Mouse (Mus musculus) liver, embryonic 16.5 days (tissue): ENCODE measurements around the gene Rab43. TPM values are rescaled to one million over a fixed set of nuclear protein-coding genes. Genes with fewer than 3 reads are reported as not detected.

Experiments
- ATAC-seq: fragments of 200-750 bp; cut with Nextera tagmentation; 2 replicates; pipeline ENCODE4 v1.8.0; 2017; ENCODE audit warnings: low read depth, mild to moderate bottlenecking, moderate number of reproducible peaks, moderate library complexity
- H3K27ac ChIP-seq: fragments of 300-500 bp; sonication (generic); 2 replicates; pipeline ENCODE4 v1.5.1; 2014; ENCODE audit warnings: mild to moderate bottlenecking, low read length
- H3K27me3 ChIP-seq: fragments of 300-500 bp; sonication (generic); 2 replicates; pipeline ENCODE4 v1.6.1; 2014; ENCODE audit warnings: low read depth, low read length, mixed read lengths; ENCODE audit not compliant: control insufficient read depth, insufficient read depth
- H3K36me3 ChIP-seq: fragments of 300-500 bp; sonication (generic); 2 replicates; pipeline ENCODE4 v1.6.1; 2014; ENCODE audit warnings: mild to moderate bottlenecking; ENCODE audit not compliant: control insufficient read depth, insufficient read depth
- H3K4me1 ChIP-seq: fragments of 300-500 bp; sonication (generic); 2 replicates; pipeline ENCODE4 v1.6.1; 2014; ENCODE audit warnings: low read depth, low read length, mixed read lengths; ENCODE audit not compliant: control insufficient read depth
- H3K4me2 ChIP-seq: fragments of 300-500 bp; sonication (generic); 2 replicates; pipeline ENCODE4 v1.6.1; 2014; ENCODE audit warnings: low read depth, low read length, mixed read lengths
- H3K4me3 ChIP-seq: fragments of 300-500 bp; sonication (generic); 2 replicates; pipeline ENCODE4 v1.5.1; 2014; ENCODE audit warnings: low read depth, mild to moderate bottlenecking, low read length
- H3K9ac ChIP-seq: fragments of 300-500 bp; sonication (generic); 2 replicates; pipeline ENCODE4 v1.6.1; 2014; ENCODE audit warnings: low read depth, low read length
- H3K9me3 ChIP-seq: fragments of 300-500 bp; sonication (generic); replicated peaks from 2 replicates; pipeline ENCODE4 v1.6.1; 2016; ENCODE audit warnings: low read length; ENCODE audit not compliant: control insufficient read depth
- WGBS: fragments of 180-500 bp; shearing (Covaris S2); extraction: QIAGEN DNeasy Blood & Tissue Kit; methylation state at CpG from one replicate; pipeline ENCODE4 v1.1.7; 2014; ENCODE audit not compliant: insufficient replicate concordance; 5-methylcytosine and 5-hydroxymethylcytosine counted together
- polyA plus RNA-seq: library from polyadenylated mRNA; unstranded; fragments of >200 nt; fragmentation: Nextera tagmentation; extraction: Ambion mirVana; gene quantifications from 2 replicates; pipeline ENCODE4 v1.2.1, GENCODE M21; 2015

Gene Rab43
- polyA plus RNA-seq, 1 experiment from 2014 or later, result 34.8 TPM

DNA sequence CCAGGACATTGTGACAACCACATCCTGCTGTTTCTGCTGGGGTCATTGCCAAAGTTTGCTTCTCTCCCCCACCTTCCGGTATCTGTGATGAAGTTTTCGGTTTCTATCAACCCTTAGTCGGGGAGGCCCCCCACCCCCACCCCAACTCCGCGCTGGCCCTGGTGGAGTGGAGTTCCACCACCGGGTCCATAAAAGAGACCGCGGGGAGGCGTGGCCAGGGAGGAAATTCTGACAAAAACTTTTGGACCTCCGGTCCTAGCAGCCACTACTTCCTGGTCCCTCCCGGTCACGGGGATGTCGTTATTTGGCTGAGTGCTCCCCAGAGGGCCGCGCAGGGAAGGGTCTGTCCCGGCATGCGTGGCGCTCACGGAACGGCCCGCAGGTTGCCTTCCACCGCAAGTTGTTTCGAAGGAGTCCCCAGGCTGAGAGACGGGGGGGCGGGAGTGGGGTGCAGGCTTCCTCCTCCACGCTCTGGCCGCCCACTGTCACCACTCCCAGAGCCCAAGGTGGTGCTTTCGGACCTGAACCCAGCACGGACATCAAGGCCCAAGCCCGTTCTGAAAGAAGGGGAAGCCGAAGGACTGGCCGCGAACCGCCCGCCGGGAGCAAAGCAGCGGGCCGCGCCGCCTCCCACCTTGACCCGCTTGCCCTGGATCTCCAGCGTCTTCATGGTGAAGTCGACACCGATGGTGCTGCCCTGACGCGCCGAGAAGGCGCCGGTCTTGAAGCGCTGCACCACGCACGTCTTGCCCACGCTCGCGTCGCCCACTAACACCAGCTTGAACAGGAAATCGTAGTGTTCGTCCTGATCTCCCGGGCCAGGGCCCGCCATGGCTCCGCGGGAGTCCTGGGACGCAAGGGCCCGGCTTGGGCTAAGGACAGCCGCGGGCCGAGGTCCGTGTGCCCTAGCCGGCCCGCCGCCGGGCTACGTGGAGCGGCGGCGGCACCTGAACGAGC lies 973 bp downstream of the Rab43 start:
- peak; percentile 1; the same call in 1 of the 2 replicates for ATAC-seq
- Histone ChIP-seq H3K9me3 (no peaks in the 10 kb centered on the region), H3K4me3 (peak overlapping the region; percentile 85), H3K9ac (peak overlapping the region; percentile 98), H3K36me3 (no peaks in the 10 kb centered on the region), H3K4me1 (peaks cover 47% of the 10 kb centered on the region), H3K4me2 (peak overlapping the region; percentile 79), H3K27me3 (no peaks in the 10 kb centered on the region), H3K27ac (peak overlapping the region; percentile 99)
- WGBS, result under 1% methylated on average over 77 of the region's 77 CpGs

DNA sequence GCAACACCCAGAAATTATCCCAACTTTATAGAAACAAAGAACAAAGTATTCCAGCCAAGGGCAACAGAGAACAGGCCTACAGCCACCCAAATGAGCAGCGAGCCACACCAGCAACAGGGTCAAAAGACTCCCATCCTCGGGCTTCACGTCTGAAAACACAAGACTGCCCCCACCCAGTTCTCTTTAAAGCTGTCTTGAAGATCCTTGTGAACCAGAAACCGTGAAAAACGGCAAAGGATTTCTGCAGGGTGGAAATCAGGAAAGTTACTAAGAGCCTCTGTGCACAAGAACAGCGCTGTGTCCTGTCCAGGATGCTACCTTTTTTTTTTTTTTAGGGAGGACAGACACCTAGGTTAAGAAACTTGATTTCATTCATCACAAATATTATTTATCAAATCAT lies 1.7 kb downstream of the Rab43 start:
- Histone ChIP-seq H3K4me3 (peak overlapping the region; percentile 85), H3K9me3 (no peaks in the 10 kb centered on the region), H3K9ac (peak overlapping the region; percentile 98), H3K36me3 (no peaks in the 10 kb centered on the region), H3K27me3 (no peaks in the 10 kb centered on the region), H3K27ac (peak overlapping the region; percentile 99), H3K4me1 (peaks cover 54% of the 10 kb centered on the region), H3K4me2 (peak overlapping the region; percentile 79)
- no peak for ATAC-seq
- 17% methylated on average over 6 of the region's 6 CpGs for WGBS

DNA sequence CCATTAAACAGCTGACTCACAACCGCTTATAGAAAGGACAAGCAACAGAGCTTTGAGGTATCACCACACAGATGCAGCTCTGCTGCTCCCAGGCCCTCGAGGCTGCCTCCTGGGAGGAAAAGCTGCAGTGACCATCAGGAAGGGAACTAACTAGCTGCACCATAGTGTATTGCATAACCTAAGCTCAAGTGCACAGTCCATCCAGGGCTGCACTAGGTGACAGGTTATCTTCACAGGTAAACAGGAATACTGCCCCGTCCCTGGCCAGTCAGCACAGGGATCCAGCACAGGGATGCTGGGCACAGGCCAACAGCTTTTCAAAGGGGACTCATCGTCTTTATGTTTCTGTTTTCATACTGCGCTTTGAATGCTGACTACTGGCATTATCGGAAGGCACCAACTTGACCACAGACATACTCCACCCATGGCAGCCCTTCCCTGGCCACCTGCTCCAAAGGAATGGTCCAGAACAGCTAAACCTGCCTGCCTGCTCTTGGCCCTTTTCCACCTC lies 2.3 kb downstream of the Rab43 start:
- WGBS, result 22% methylated on average over 6 of the region's 6 CpGs
- peaks cover under 1% of the 10 kb centered on the region; the same call in 1 of the 2 replicates for H3K36me3 ChIP-seq
- peak overlapping the region; percentile 98 for H3K9ac ChIP-seq
- ATAC-seq, result peak; percentile 24
- H3K27me3 ChIP-seq, result no peaks in the 10 kb centered on the region
- H3K4me2 ChIP-seq, result peak overlapping the region; percentile 79
- H3K27ac ChIP-seq, result peak overlapping the region; percentile 99
- peak overlapping the region; percentile 85 for H3K4me3 ChIP-seq
- H3K4me1 ChIP-seq, result peaks cover 54% of the 10 kb centered on the region
- no peaks in the 10 kb centered on the region for H3K9me3 ChIP-seq

DNA sequence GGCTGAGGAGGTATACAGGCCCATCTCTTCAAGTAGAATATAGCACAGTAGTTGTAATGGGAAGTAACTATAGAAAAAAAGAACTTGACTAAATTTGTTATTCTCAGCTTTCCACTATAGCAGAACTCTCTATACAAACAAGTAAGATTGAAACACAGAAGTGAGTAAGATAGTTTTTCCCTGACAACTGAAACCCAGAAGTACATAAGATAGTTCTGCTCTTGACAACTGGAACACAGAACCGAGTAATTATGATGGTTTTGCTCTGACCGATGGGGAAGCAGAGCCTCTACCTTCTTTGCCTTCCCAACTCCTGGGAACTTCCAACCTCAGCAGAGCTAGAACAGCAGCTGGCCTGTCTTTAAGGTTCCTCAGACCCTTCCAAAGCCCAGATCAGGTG lies 2.8 kb downstream of the Rab43 start:
- WGBS, result 40% methylated on average over 2 of the region's 2 CpGs
- Histone ChIP-seq H3K9me3 (no peaks in the 10 kb centered on the region), H3K27me3 (no peaks in the 10 kb centered on the region), H3K9ac (peak overlapping the region; percentile 98), H3K4me3 (peak overlapping the region; percentile 85), H3K27ac (peak overlapping the region; percentile 99), H3K4me2 (peak overlapping the region; percentile 79), H3K4me1 (peaks cover 54% of the 10 kb centered on the region), H3K36me3 (peaks cover 6% of the 10 kb centered on the region; the same call in 1 of the 2 replicates)
- ATAC-seq, result no peak

DNA sequence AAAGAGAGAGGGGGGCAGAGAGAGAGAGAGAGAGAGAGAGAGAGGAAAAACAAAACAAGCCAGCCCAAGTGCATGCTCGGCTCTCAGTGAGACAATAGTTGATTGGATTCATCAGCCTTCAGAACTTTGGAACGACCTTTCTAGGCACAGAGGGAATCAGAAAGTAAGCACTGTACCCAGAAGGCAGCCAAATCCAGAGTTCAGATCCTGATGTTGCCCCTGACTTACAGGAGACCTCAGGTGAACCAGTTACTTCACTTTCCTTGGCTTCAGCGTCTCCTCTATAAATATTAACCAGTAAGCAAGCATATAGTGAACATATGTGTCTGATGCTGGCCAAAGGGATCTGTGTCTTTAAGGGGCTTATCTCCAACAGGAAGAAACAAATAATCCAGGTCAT lies 3.4 kb downstream of the Rab43 start:
- Histone ChIP-seq H3K9me3 (no peaks in the 10 kb centered on the region), H3K9ac (peak overlapping the region; percentile 98), H3K27ac (peak overlapping the region; percentile 99), H3K36me3 (peaks cover 8% of the 10 kb centered on the region; the same call in 1 of the 2 replicates), H3K4me1 (peaks cover 54% of the 10 kb centered on the region), H3K4me2 (peak overlapping the region; percentile 79), H3K4me3 (peak overlapping the region; percentile 85), H3K27me3 (no peaks in the 10 kb centered on the region)
- 52% methylated on average over 3 of the region's 3 CpGs for WGBS
- ATAC-seq, result no peak

DNA sequence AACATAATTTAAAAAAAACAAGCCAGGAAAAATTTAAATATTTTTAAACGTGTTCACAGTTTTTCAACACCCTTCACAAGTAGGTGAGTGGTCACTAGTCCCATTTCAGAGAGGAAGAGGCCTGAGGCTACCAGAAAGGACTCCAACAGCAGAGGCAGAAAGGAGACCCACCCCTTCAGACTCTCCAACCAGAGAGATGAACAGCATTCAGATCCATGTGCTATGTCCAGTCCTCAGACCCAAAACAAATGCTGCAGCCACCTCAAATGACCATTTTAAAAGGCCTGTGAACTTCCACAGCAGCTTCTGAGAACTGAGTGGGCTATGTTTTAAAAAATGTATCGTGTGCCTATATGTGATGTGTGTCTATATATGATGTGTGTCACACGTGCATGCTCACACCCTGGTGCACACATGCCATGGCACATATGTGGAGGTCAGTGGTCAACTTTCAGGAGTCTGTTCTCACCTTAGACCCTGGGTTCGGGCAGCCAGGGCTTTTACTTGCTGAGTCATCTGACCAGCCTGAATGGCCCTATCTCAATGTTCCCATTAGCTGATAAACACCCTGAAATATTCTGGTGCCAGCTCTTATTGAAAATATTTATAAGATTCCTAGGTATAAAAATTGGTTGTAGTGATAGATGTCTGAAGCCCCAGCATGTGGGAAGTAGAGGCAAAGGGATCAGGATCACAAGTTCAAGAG lies 4.1 kb downstream of the Rab43 start:
- peaks cover 54% of the 10 kb centered on the region for H3K4me1 ChIP-seq
- H3K36me3 ChIP-seq, result peaks cover 8% of the 10 kb centered on the region; the same call in 1 of the 2 replicates
- H3K4me3 ChIP-seq, result peak overlapping the region; percentile 85
- H3K27me3 ChIP-seq, result no peaks in the 10 kb centered on the region
- H3K27ac ChIP-seq, result peak overlapping the region; percentile 99
- H3K9me3 ChIP-seq, result no peaks in the 10 kb centered on the region
- 45% methylated on average over 4 of the region's 4 CpGs for WGBS
- peak overlapping the region; percentile 98 for H3K9ac ChIP-seq
- no peak for ATAC-seq
- peak overlapping the region; percentile 79 for H3K4me2 ChIP-seq

DNA sequence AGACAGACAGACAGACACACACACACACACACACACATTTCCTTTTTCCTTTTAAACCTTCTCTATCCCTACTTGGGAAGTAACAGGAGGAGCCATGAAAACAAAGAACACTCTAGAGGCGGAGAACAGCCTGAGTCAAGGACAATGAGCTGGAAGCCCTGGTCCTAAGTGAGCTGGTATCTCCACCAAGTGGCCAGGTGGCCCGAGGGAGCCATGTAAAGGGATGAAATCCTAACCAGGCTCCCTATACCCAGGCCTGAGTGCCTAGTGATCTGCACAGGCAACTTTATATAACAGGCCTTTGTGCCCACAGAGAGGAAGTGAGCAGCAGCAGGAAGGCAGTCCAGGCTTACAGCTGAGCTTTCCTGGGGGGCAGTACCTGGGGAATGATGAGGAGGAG lies 5.1 kb downstream of the Rab43 start:
- Histone ChIP-seq H3K36me3 (peaks cover 11% of the 10 kb centered on the region; the same call in 1 of the 2 replicates), H3K4me3 (peak overlapping the region; percentile 1; the same call in 1 of the 2 replicates), H3K27ac (peak overlapping the region; percentile 99; the same call in 1 of the 2 replicates), H3K9me3 (no peaks in the 10 kb centered on the region), H3K27me3 (no peaks in the 10 kb centered on the region), H3K4me1 (peaks cover 46% of the 10 kb centered on the region), H3K9ac (0 out of 2 replicates have a peak overlapping the region, but pooled peaks have one; percentile 13), H3K4me2 (0 out of 2 replicates have a peak overlapping the region, but pooled peaks have one; percentile 79)
- no peak for ATAC-seq
- 49% methylated on average over 2 of the region's 2 CpGs for WGBS

DNA sequence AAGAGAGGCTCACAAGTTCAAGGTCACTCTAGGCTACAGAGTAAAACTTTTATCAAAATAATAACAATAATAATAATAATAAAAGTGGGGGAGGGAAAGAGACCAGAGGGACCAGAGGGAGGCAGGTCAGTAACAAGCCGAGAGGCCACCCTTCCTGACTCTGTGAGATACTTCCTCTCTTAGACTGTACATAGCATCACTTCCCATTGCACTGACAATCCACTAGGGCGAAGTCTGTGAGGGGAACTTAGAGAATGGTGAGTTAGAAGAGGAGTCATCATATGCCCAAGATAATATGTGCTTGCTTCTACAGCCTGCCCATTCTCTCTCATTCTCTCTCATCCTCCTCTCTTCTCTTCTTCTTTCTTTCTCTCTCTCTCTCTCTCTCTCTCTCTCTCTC lies 5.9 kb downstream of the Rab43 start:
- Histone ChIP-seq H3K9ac (no peak overlapping the region), H3K27ac (no peak overlapping the region; the same call in 1 of the 2 replicates), H3K4me1 (peaks cover 46% of the 10 kb centered on the region), H3K9me3 (no peaks in the 10 kb centered on the region), H3K36me3 (peaks cover 11% of the 10 kb centered on the region; the same call in 1 of the 2 replicates), H3K27me3 (no peaks in the 10 kb centered on the region), H3K4me2 (no peak overlapping the region), H3K4me3 (no peak overlapping the region)
- no peak for ATAC-seq
- WGBS, result 51% methylated on average over 2 of the region's 2 CpGs
